ENCODE assay signal across 7 mouse cellular contexts in genomic region chr9:101159431-101159830, GRCm38 (mm10).
DNase-seq lines count a peak whose midpoint lies in the region; ATAC-seq and TF ChIP-seq lines count a peak whose summit lies in the region.

No protein-coding gene starts in this region.

- WGBS in intestine, postnatal 0 days: 93% methylated on average over 1 of the region's 1 CpGs
- WGBS in intestine, embryonic 15.5 days: 95% methylated on average over 1 of the region's 1 CpGs

- DNase-seq in CD4-positive, CD25-positive, alpha-beta regulatory T cell, adult 2 months (ENCODE audit: low read depth, low spot score): peak; percentile 77
- peak; percentile 40 for DNase-seq in R1 (ENCODE audit: low read depth, low spot score)
- peak; percentile 53 for DNase-seq in embryo, embryonic 10.5 days (ENCODE audit: low spot score)
- DNase-seq in lung, postnatal 10 days: peak; percentile 49
- DNase-seq in ovary, postnatal 36 days (ENCODE audit: low spot score): no peak

- no peak overlapping the region for H3K4me3 ChIP-seq in intestine, postnatal 0 days (ENCODE audit: low read depth, low read length)
- no peak overlapping the region for H3K4me3 ChIP-seq in intestine, embryonic 15.5 days (replicated peaks)

- no peak for ATAC-seq in intestine, postnatal 0 days
- ATAC-seq in intestine, embryonic 15.5 days: no peak

- no peaks in the 10 kb centered on the region for H3K36me3 ChIP-seq in intestine, postnatal 0 days (ENCODE audit: control insufficient read depth, insufficient read depth)
- H3K36me3 ChIP-seq in intestine, embryonic 15.5 days: no peaks in the 10 kb centered on the region

- no peak overlapping the region for H3K9ac ChIP-seq in intestine, postnatal 0 days (ENCODE audit: low read depth, low read length)
- no peak overlapping the region for H3K9ac ChIP-seq in intestine, embryonic 15.5 days

- TF ChIP-seq CTCF in intestine, postnatal 0 days (IDR thresholded peaks at IDR 0.05; ENCODE audit: low read depth): peak; percentile 83

- no peak overlapping the region for H3K27ac ChIP-seq in intestine, postnatal 0 days (ENCODE audit: low read depth, low read length)
- no peak overlapping the region for H3K27ac ChIP-seq in intestine, embryonic 15.5 days

- H3K9me3 ChIP-seq in intestine, postnatal 0 days (ENCODE audit: control insufficient read depth): no peaks in the 10 kb centered on the region
- no peaks in the 10 kb centered on the region for H3K9me3 ChIP-seq in intestine, embryonic 15.5 days

- no peaks in the 10 kb centered on the region for H3K4me1 ChIP-seq in intestine, postnatal 0 days (replicated peaks; ENCODE audit: control insufficient read depth, insufficient read depth, low read length)
- no peaks in the 10 kb centered on the region for H3K4me1 ChIP-seq in intestine, embryonic 15.5 days (replicated peaks)

- H3K27me3 ChIP-seq in intestine, postnatal 0 days (replicated peaks; ENCODE audit: control insufficient read depth, insufficient read depth, low read length): no peaks in the 10 kb centered on the region
- no peaks in the 10 kb centered on the region for H3K27me3 ChIP-seq in intestine, embryonic 15.5 days (replicated peaks)

- H3K4me2 ChIP-seq in intestine, postnatal 0 days (replicated peaks; ENCODE audit: low read depth): no peak overlapping the region
- no peak overlapping the region for H3K4me2 ChIP-seq in intestine, embryonic 15.5 days (replicated peaks)
